Mouse (Mus musculus) kidney, postnatal 14 days (tissue): ENCODE results near the gene Cxcl16.
"Not testable (repeated sequence)": the region's sequence is repeated elsewhere in the genome, so short reads cannot be mapped to it uniquely, and the experiment has no call there.

Source experiments
- DNase-seq: peaks from one replicate; pipeline ENCODE4 v3.0.0; 2022; ENCODE audit warnings: mixed read lengths

Gene Cxcl16

DNA sequence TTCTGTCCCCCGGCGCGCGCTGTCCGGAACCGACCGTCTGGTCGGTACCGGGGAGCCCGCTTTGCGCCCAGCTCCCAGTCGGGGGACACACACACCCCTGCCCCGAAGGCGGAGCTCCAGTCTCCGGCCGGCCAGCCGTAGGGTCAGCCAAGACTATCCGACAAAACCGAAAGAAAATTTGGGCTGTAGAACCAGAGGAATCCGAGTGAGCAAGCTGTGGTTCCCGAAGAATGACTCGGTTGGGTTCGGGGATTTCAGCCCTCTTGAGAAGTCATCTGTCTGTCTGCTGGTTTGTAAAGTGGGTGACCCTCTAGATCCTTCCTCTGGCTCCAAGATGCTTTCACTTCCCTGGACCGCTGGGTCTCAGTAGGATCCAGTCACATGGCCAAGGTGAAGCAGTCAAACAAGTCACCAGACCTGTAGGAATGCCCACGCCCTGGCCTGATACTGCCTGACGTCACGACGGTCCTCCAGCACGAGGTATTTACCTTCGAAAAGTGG, at the start of gene Cxcl16:
Cxcl16 (minus strand) TSS at position 384 of the 501 bp plus-strand sequence.
- DNase-seq, result peak; percentile 66

GRCm38 (mm10) chr11:70506962-70507515, 47.3 kb upstream of the Cxcl16 start:
- DNase-seq, result no peak

- peak; percentile 83 for DNase-seq
Measured at GRCm38 (mm10) chr11:70506385-70506784, 46.6 kb upstream of the Cxcl16 start.

GRCm38 (mm10) chr11:70504970-70505369, 45.2 kb upstream of the Cxcl16 start, which contains the start of gene Tm4sf5:
Gene Tm4sf5, plus strand, starts transcription at chr11:70505244.
- no peak for DNase-seq

GRCm38 (mm10) chr11:70502018-70502417, 42.2 kb upstream of the Cxcl16 start:
- DNase-seq, result no peak

DNA sequence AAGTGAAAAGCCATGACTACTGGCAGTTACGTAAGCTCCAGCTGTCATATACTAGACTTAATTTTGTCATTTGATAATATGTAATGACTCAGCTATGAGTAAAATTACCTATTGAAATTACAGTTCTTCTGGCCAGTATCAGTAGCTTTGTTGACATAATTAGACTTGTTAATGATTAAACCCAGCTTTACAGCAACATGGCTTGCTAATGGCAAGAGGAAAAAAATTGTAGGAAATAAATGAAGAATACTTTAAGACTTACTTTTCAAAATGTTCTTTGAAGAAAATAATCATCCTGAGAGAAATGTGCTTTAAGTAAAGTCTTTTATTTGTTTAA, 40.7 kb upstream of the Cxcl16 start:
- no peak for DNase-seq

GRCm38 (mm10) chr11:70499566-70500475, 40.0 kb upstream of the Cxcl16 start:
- peak; percentile 58 for DNase-seq

DNA sequence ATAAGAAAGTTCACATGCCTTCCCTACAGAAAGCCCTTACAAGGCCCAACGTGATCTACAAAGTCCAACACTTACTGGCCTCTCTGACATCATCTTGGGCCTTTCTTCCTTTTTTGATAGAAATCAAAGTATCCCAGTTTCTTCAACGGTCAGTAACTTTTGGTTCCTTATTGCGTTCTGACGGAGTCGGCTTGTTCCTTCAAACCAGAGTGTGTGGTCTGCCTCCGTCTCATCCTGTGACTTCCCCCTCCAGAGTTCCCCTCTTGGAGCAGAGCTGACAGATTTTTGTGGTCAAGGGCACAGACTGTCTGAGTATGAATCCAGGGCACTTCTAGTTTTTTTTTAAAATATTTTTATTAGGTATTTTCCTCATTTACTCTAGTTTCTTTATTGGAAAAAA, 29.9 kb upstream of the Cxcl16 start:
- no peak for DNase-seq

GRCm38 (mm10) chr11:70489138-70489537, 29.4 kb upstream of the Cxcl16 start:
- no peak for DNase-seq

GRCm38 (mm10) chr11:70487816-70488215, 28.0 kb upstream of the Cxcl16 start:
- no peak for DNase-seq

GRCm38 (mm10) chr11:70485498-70485897, 25.7 kb upstream of the Cxcl16 start:
- peak; percentile 64 for DNase-seq

DNA sequence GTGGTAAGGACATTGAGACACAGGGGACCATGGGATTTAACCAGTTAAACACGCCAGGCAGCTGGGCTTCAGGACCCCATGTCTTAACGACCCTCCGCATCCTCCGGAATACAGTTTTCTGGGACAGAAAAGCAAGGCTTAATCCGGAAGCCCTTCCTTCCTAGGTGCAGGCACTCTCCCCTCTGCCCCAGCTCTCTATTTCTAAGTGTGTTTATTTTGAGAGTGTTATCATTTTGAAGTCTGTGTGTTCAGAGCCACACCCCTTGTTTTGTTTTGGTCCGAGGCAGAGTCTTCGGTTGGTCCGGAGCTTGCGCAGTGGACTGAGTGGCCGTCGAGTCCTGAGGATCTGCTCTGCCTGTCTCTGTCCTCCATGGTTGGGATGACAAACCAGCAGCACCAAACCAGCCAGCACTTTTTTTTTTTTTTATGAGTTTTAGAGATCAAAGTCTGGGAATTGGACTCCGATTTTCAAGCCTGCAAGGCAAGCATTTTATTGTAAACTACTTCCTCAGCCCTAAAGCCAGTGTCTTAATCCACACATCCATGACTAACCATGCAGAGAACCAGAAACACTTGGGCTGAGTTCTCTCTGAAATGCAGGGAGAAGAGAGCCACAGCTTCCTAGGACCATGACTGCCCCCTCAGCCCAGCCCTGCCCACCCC, 15.2 kb upstream of the Cxcl16 start:
- peak; percentile 59 for DNase-seq

DNA sequence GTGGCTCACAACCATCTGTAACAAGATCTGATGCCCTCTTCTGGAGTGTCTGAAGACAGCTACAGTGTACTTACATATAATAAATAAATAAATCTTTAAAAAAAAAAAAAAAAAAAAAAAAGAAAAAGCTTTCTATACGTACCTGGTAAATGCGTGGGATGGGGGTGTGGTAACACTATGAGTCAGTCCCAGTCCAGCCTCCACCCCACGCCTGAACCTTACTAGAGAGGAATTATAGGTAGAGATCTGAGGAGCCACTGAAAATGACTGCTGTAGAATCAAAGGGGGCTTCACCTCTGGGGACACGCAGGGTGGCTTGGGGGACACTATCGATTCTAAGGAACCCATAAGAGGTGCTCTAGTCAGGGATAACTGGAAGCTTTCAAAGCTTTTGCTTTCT, 13.5 kb upstream of the Cxcl16 start:
- not testable (repeated sequence) for DNase-seq

GRCm38 (mm10) chr11:70472716-70473115, 12.9 kb upstream of the Cxcl16 start:
- peak; percentile 61 for DNase-seq

DNA sequence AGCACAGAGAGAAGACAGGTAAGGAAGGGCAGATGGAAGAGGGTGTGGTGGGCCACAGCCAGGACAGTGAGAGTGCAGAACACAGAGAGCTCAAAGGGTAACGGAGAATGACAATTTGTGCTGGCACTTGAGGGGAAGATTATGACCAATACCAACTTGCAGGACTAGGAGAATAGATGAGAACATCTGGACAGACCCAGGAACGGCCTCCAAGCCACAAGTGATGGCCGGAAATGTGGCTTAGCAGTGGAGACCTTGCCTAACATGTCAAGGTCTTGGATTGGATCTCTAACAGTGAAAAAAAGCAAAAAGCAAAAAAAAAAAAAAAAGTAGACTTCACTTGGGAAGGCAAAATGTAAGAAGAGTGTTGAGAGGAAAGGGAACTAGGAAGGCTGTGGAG, 10.0 kb upstream of the Cxcl16 start:
- DNase-seq, result no peak

GRCm38 (mm10) chr11:70467902-70468619, 8.3 kb upstream of the Cxcl16 start:
- DNase-seq, result no peak

- DNase-seq, result peak; percentile 63
Measured at GRCm38 (mm10) chr11:70465824-70466223, 6.0 kb upstream of the Cxcl16 start.

- no peak for DNase-seq
Measured at GRCm38 (mm10) chr11:70465211-70465610, 5.4 kb upstream of the Cxcl16 start.

GRCm38 (mm10) chr11:70463970-70464369, 4.2 kb upstream of the Cxcl16 start:
- DNase-seq, result no peak

GRCm38 (mm10) chr11:70458688-70459600, 840 bp downstream of the Cxcl16 start, which contains the start of gene Zmynd15:
Gene Zmynd15, plus strand, starts transcription at chr11:70459433.
- no peak for DNase-seq

GRCm38 (mm10) chr11:70453261-70454044, 6.3 kb downstream of the Cxcl16 start:
- DNase-seq, result no peak
